Mouse (Mus musculus): ENCODE measurements around the gene Pcgf2. TPM values are rescaled to one million over a fixed set of nuclear protein-coding genes. Genes with fewer than 3 reads are reported as not detected.

Gene Pcgf2
- total and polyA plus RNA-seq, 3 experiments: 0.99 to 19.5 (median 5.6) TPM

GRCm38 (mm10) chr11:97685613-97686321 lies 14.5 kb downstream of the Pcgf2 start, which contains the start of gene Cisd3 (continued):
- TF ChIP-seq HCFC1 (IDR thresholded peaks at IDR 0.05; ENCODE audit: low read depth, low read length) (peak; percentile 47), JUND (conservative IDR thresholded peaks at IDR 0.05; ENCODE audit: low read depth, low read length) (no peak), ZKSCAN1 (IDR thresholded peaks at IDR 0.05; ENCODE audit: borderline replicate concordance, low read depth, low read length) (no peak), MYC (IDR thresholded peaks at IDR 0.05; ENCODE audit: low read depth, low read length) (peak; percentile 21; the same call in 1 of the 2 replicates), TCF12 (IDR thresholded peaks at IDR 0.05; ENCODE audit: low read depth, low read length) (peak; percentile 70), MAFK (IDR thresholded peaks at IDR 0.05; ENCODE audit: insufficient replicate concordance, low read length) (no peak), KAT2A (IDR thresholded peaks at IDR 0.05; ENCODE audit: insufficient replicate concordance, low read length) (no peak), EP300 (IDR thresholded peaks at IDR 0.05; ENCODE audit: low read length) (no peak), USF1 (IDR thresholded peaks at IDR 0.05; ENCODE audit: low read depth, low read length) (peak; percentile 15; the same call in 1 of the 2 replicates), PAX5 (IDR thresholded peaks at IDR 0.05; ENCODE audit: low read length) (no peak)

- H3K79me2 ChIP-seq (replicated peaks; ENCODE audit: control insufficient read depth, extremely low read depth, insufficient read depth, poor library complexity, severe bottlenecking): peaks cover 6% of the 10 kb centered on the region; the same call in 1 of the 2 replicates
- dilution Hi-C loops (cut with MboI; ENCODE audit: extremely low pct_ligation_motif_present, extremely low pct_unique_long_range_greater_than_20kb, low sequenced_read_pairs): no loop called here
- no peaks in the 10 kb centered on the region for H3K9me3 ChIP-seq (replicated peaks; ENCODE audit: low read length)
- H3K27ac ChIP-seq (ENCODE audit: insufficient read depth, low read depth): peak overlapping the region; percentile 79
- H3K36me3 ChIP-seq (replicated peaks in 1 of 2; ENCODE audit: control insufficient read depth in 1 of 2, insufficient read depth in 1 of 2, low read length in 1 of 2): peaks cover 38 to 60% of the 10 kb centered on the region in 2 experiments
- TF ChIP-seq E2F4 (IDR thresholded peaks at IDR 0.05; ENCODE audit: insufficient replicate concordance, low read depth, low read length) (no peak), SIN3A (IDR thresholded peaks at IDR 0.05; ENCODE audit: low read length) (0 out of 2 replicates have a peak, but pooled peaks have one; percentile 22), BHLHE40 (IDR thresholded peaks at IDR 0.05; ENCODE audit: low read depth, low read length) (no peak), POLR2A (IDR thresholded peaks at IDR 0.05; ENCODE audit: low read depth, low read length) (0 out of 2 replicates have a peak, but pooled peaks have one; percentile 11), ELF1 (IDR thresholded peaks at IDR 0.05; ENCODE audit: low read depth, low read length) (no peak), MXI1 (IDR thresholded peaks at IDR 0.05; ENCODE audit: low read depth, low read length) (no peak), HCFC1 (IDR thresholded peaks at IDR 0.05; ENCODE audit: low read depth, low read length) (no peak), JUND (conservative IDR thresholded peaks at IDR 0.05; ENCODE audit: low read depth, low read length) (no peak), UBTF (IDR thresholded peaks at IDR 0.05; ENCODE audit: low read depth, low read length) (no peak), ZNF384 (IDR thresholded peaks at IDR 0.05; ENCODE audit: low read depth, low read length) (no peak), RCOR1 (conservative IDR thresholded peaks at IDR 0.05; ENCODE audit: low read depth, low read length) (no peak), GABPA (IDR thresholded peaks at IDR 0.05; ENCODE audit: insufficient replicate concordance, low read depth, low read length) (no peak), USF1 (IDR thresholded peaks at IDR 0.05; ENCODE audit: low read depth, low read length) (no peak), CHD1 (IDR thresholded peaks at IDR 0.05; ENCODE audit: low read depth, low read length) (0 out of 2 replicates have a peak, but pooled peaks have one; percentile 16), PAX5 (IDR thresholded peaks at IDR 0.05; ENCODE audit: low read length) (no peak), JUN (IDR thresholded peaks at IDR 0.05; ENCODE audit: insufficient read depth, low read depth, low read length) (no peak)
- in situ Hi-C loops (cut with MboI; ENCODE audit: low pct_ligation_motif_present, low pct_unique_long_range_greater_than_20kb, low sequenced_read_pairs): no loop called here
- H3K9ac ChIP-seq (ENCODE audit: insufficient read depth, low read depth): no peak overlapping the region
- DNase-seq (ENCODE audit: extremely low read depth): peak; percentile 45
- no peak overlapping the region for H3K4me3 ChIP-seq (replicated peaks in 1 of 3; ENCODE audit: low read depth in 2 of 3, low read length in 2 of 3, poor library complexity in 1 of 3)
- H3K4me2 ChIP-seq (ENCODE audit: insufficient read depth, low read depth, poor library complexity, severe bottlenecking): no peak overlapping the region
- H3K4me1 ChIP-seq (ENCODE audit: control insufficient read depth in 1 of 2, insufficient read depth in 2 of 2): peaks cover 28 to 56% of the 10 kb centered on the region in 2 experiments
- no peaks in the 10 kb centered on the region for H3K27me3 ChIP-seq (replicated peaks)
Observed at GRCm38 (mm10) chr11:97684766-97685165, 15.5 kb downstream of the Pcgf2 start.

Data from CH12.LX (cell line).